Mouse (Mus musculus) kidney, adult 2 months (tissue): ENCODE results near the gene Ccdc194. TPM values are rescaled to one million over a fixed set of nuclear protein-coding genes. Genes with fewer than 3 reads are reported as not detected.

Experiments
- DNase-seq: peaks from one replicate; pipeline ENCODE4 v3.0.0; 2021
- H3K27ac ChIP-seq: fragments of 200-500 bp; 2 replicates; pipeline ENCODE4 v1.5.1; 2012; ENCODE audit warnings: low read depth, low read length, control low read depth, inconsistent platforms; ENCODE audit not compliant: insufficient read depth
- H3K27me3 ChIP-seq: fragments of 200-500 bp; replicated peaks from 2 replicates; pipeline ENCODE4 v1.6.1; 2012; ENCODE audit warnings: mild to moderate bottlenecking, moderate library complexity, low read length, inconsistent platforms; ENCODE audit not compliant: control insufficient read depth, insufficient read depth
- H3K36me3 ChIP-seq: fragments of 200-500 bp; 2 replicates; pipeline ENCODE4 v1.6.1; 2012; ENCODE audit warnings: mild to moderate bottlenecking, moderate library complexity, low read length, inconsistent platforms; ENCODE audit not compliant: control insufficient read depth, insufficient read depth
- H3K4me1 ChIP-seq: fragments of 200-500 bp; 2 replicates; pipeline ENCODE4 v1.6.1; 2011; ENCODE audit warnings: low read length; ENCODE audit not compliant: control insufficient read depth, insufficient read depth
- H3K4me3 ChIP-seq: fragments of 200-500 bp; 2 replicates; pipeline ENCODE4 v1.5.1; 2011; ENCODE audit warnings: mild to moderate bottlenecking, low read depth, low read length, control low read depth; ENCODE audit not compliant: insufficient read depth
- CTCF ChIP-seq: fragments of 200-500 bp; conservative IDR thresholded peaks from 2 replicates; pipeline ENCODE4 v1.5.1; 2011; ENCODE audit warnings: low read depth, mild to moderate bottlenecking, control low read depth, low read length, moderate library complexity, mixed read lengths; ENCODE audit not compliant: insufficient read depth, insufficient read length
- POLR2A ChIP-seq: fragments of 200-500 bp; IDR thresholded peaks from one replicate; pipeline ENCODE4 v1.6.1; 2011; ENCODE audit warnings: low read depth, low read length, control low read depth
- WGBS: fragments of 180-500 bp; shearing (Covaris S2); methylation state at CpG from one replicate; pipeline ENCODE4 v1.1.7; 2018; 5-methylcytosine and 5-hydroxymethylcytosine counted together
- polyA plus RNA-seq: library from polyadenylated mRNA; depleted of rRNA; stranded (reverse); fragments of >200 nt; gene quantifications from 2 replicates; pipeline ENCODE4 v1.2.3, GENCODE M21; 2012

The Ccdc194 gene
- polyA plus RNA-seq, 1 experiment, result 0.09 TPM

- no peaks in the 10 kb centered on the region for H3K36me3 ChIP-seq
- no peak overlapping the region for H3K27ac ChIP-seq
- WGBS, result 65% methylated on average over 14 of the region's 14 CpGs
- H3K27me3 ChIP-seq, result no peaks in the 10 kb centered on the region
- H3K4me3 ChIP-seq, result no peak overlapping the region
- no peak for TF ChIP-seq POLR2A
- peak; percentile 47 for TF ChIP-seq CTCF
- H3K4me1 ChIP-seq, result peaks cover 2% of the 10 kb centered on the region; the same call in 1 of the 2 replicates
- DNase-seq, result no peak
Measured at GRCm38 (mm10) chr8:71477196-71477845, 48.2 kb downstream of the Ccdc194 start.

- Histone ChIP-seq H3K36me3 (no peaks in the 10 kb centered on the region), H3K27ac (peak overlapping the region; percentile 17), H3K4me1 (peaks cover 2% of the 10 kb centered on the region; the same call in 1 of the 2 replicates), H3K27me3 (no peaks in the 10 kb centered on the region), H3K4me3 (peak overlapping the region; percentile 57)
- WGBS, result 1% methylated on average over 116 of the region's 121 CpGs
- no peak for TF ChIP-seq CTCF
- DNase-seq, result peak; percentile 84
Measured at GRCm38 (mm10) chr8:71476099-71476940, 49.2 kb downstream of the Ccdc194 start.

GRCm38 (mm10) chr8:71475702-71476075 is 49.8 kb downstream of the Ccdc194 start:
- H3K4me1 ChIP-seq, result peaks cover 2% of the 10 kb centered on the region; the same call in 1 of the 2 replicates
- TF ChIP-seq CTCF (no peak), POLR2A (no peak)
- no peak overlapping the region for H3K27ac ChIP-seq
- no peaks in the 10 kb centered on the region for H3K27me3 ChIP-seq
- no peak overlapping the region for H3K4me3 ChIP-seq
- 38% methylated on average over 4 of the region's 4 CpGs for WGBS
- no peak for DNase-seq
- H3K36me3 ChIP-seq, result no peaks in the 10 kb centered on the region

- Histone ChIP-seq H3K27me3 (no peaks in the 10 kb centered on the region), H3K4me3 (no peak overlapping the region), H3K4me1 (peaks cover 5% of the 10 kb centered on the region; the same call in 1 of the 2 replicates), H3K27ac (no peak overlapping the region), H3K36me3 (no peaks in the 10 kb centered on the region)
- TF ChIP-seq CTCF (no peak), POLR2A (no peak)
- WGBS, result 86% methylated on average over 25 of the region's 25 CpGs
- DNase-seq, result no peak
Measured at GRCm38 (mm10) chr8:71474785-71475701, 50.5 kb downstream of the Ccdc194 start.

- Histone ChIP-seq H3K27ac (no peak overlapping the region), H3K4me3 (no peak overlapping the region), H3K27me3 (no peaks in the 10 kb centered on the region), H3K4me1 (peaks cover 5% of the 10 kb centered on the region; the same call in 1 of the 2 replicates), H3K36me3 (no peaks in the 10 kb centered on the region)
- no peak for TF ChIP-seq CTCF
- TF ChIP-seq POLR2A, result no peak
- DNase-seq, result no peak
- 94% methylated on average over 18 of the region's 18 CpGs for WGBS
Measured at GRCm38 (mm10) chr8:71474344-71474743, 51.2 kb downstream of the Ccdc194 start.

- Histone ChIP-seq H3K36me3 (no peaks in the 10 kb centered on the region), H3K4me3 (no peak overlapping the region), H3K4me1 (peaks cover 5% of the 10 kb centered on the region; the same call in 1 of the 2 replicates), H3K27ac (no peak overlapping the region), H3K27me3 (no peaks in the 10 kb centered on the region)
- 86% methylated on average over 8 of the region's 8 CpGs for WGBS
- TF ChIP-seq CTCF (0 out of 2 replicates have a peak, but pooled peaks have one; percentile 28), POLR2A (no peak)
- no peak for DNase-seq
Measured at GRCm38 (mm10) chr8:71472601-71473386, 52.7 kb downstream of the Ccdc194 start.
